ENCODE assay signal across 8 mouse cellular contexts in the genomic region with DNA sequence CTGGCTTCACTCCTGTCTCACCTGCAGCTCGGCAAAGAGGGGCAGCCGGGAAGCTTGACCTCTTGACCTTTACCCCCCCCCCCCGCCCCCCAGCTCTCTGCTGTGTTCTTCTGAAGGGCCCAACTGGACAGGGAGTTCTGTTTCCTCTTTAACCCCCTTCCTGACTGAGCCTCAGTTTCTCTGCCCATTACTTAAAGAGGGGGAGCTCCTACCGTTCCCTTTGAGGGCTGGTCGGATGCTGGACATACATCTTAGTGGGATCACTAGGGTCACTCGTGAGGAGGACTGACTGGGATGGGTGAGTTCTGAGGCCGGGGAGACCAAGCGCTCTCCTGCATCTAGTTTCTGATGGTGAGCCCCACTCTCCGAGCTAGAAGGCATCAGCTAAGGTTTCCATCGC. TPM values are rescaled to one million over a fixed set of nuclear protein-coding genes. Genes with fewer than 3 reads are reported as not detected.
A peak's percentile ranks its signal among the peaks of the same experiment; 100 is the strongest.
DNase-seq lines count a peak whose midpoint lies in the region; ATAC-seq and TF ChIP-seq lines count a peak whose summit lies in the region.

Gene Prcd, plus strand, starts transcription at position 301 of the 400 bp plus-strand sequence.

- H3K9ac ChIP-seq in kidney, embryonic 16.5 days (replicated peaks; ENCODE audit: low read length): peak within 1 kb of the TSS; percentile 68
- H3K9ac ChIP-seq in embryonic facial prominence, embryonic 12.5 days: peak within 1 kb of the TSS; percentile 63
- H3K9ac ChIP-seq in hindbrain, embryonic 16.5 days (ENCODE audit: low read depth, low read length): peak within 1 kb of the TSS; percentile 95
- peak within 1 kb of the TSS; percentile 86 for H3K9ac ChIP-seq in midbrain, postnatal 0 days (replicated peaks; ENCODE audit: low read length, poor library complexity, severe bottlenecking)

- peaks cover 26% of the 10 kb centered on the region for H3K27me3 ChIP-seq in kidney, embryonic 16.5 days (ENCODE audit: insufficient read depth, low read length)
- peaks cover 31% of the 10 kb centered on the region for H3K27me3 ChIP-seq in embryonic facial prominence, embryonic 12.5 days
- peaks cover 2% of the 10 kb centered on the region; the same call in 1 of the 2 replicates for H3K27me3 ChIP-seq in hindbrain, embryonic 16.5 days (replicated peaks; ENCODE audit: control insufficient read depth, insufficient read depth, low read length)
- no peaks in the 10 kb centered on the region for H3K27me3 ChIP-seq in midbrain, postnatal 0 days (ENCODE audit: insufficient read depth, low read length)

- WGBS in kidney, embryonic 16.5 days: 5% methylated on average over 8 of the region's 10 CpGs
- 4% methylated on average over 9 of the region's 10 CpGs for WGBS in embryonic facial prominence, embryonic 12.5 days
- WGBS in hindbrain, embryonic 16.5 days: 2% methylated on average over 9 of the region's 10 CpGs
- 5% methylated on average over 9 of the region's 10 CpGs for WGBS in midbrain, postnatal 0 days

- H3K36me3 ChIP-seq in kidney, embryonic 16.5 days (ENCODE audit: insufficient read depth, low read length): no peaks in the 10 kb centered on the region
- no peaks in the 10 kb centered on the region for H3K36me3 ChIP-seq in embryonic facial prominence, embryonic 12.5 days
- H3K36me3 ChIP-seq in hindbrain, embryonic 16.5 days (ENCODE audit: control insufficient read depth, insufficient read depth, low read length): no peaks in the 10 kb centered on the region
- H3K36me3 ChIP-seq in midbrain, postnatal 0 days (ENCODE audit: insufficient read depth, low read length): peaks cover 10% of the 10 kb centered on the region

- no peak within 1 kb of the TSS for H3K27ac ChIP-seq in kidney, embryonic 16.5 days (ENCODE audit: low read length)
- no peak within 1 kb of the TSS for H3K27ac ChIP-seq in embryonic facial prominence, embryonic 12.5 days
- H3K27ac ChIP-seq in hindbrain, embryonic 16.5 days (ENCODE audit: low read depth, low read length): peak within 1 kb of the TSS; percentile 57
- H3K27ac ChIP-seq in midbrain, postnatal 0 days (ENCODE audit: low read depth, low read length): 0 out of 2 replicates have a peak within 1 kb of the TSS, but pooled peaks have one; percentile 26

- H3K4me3 ChIP-seq in kidney, embryonic 16.5 days (ENCODE audit: low read length): peak within 1 kb of the TSS; percentile 60
- H3K4me3 ChIP-seq in embryonic facial prominence, embryonic 12.5 days: peak within 1 kb of the TSS; percentile 48
- H3K4me3 ChIP-seq in hindbrain, embryonic 16.5 days (ENCODE audit: low read length): peak within 1 kb of the TSS; percentile 68
- H3K4me3 ChIP-seq in midbrain, postnatal 0 days (ENCODE audit: low read depth, low read length): peak within 1 kb of the TSS; percentile 69

- no peak for DNase-seq in kidney, adult 9 months
- no peak for DNase-seq in midbrain, postnatal 0 days (ENCODE audit: low spot score)
- no peak for DNase-seq in cerebellum, adult 11-12 months
- no peak for DNase-seq in urinary bladder, adult 18-20 months (ENCODE audit: low spot score in 2 of 2)
- no peak for DNase-seq in right cerebral cortex, postnatal 10 days (ENCODE audit: low spot score in 2 of 2)

- H3K4me1 ChIP-seq in kidney, embryonic 16.5 days (ENCODE audit: insufficient read depth, low read length): peaks cover 37% of the 10 kb centered on the region
- H3K4me1 ChIP-seq in embryonic facial prominence, embryonic 12.5 days: peaks cover 49% of the 10 kb centered on the region
- H3K4me1 ChIP-seq in hindbrain, embryonic 16.5 days (ENCODE audit: control insufficient read depth, insufficient read depth, low read depth, low read length): peaks cover 25% of the 10 kb centered on the region
- H3K4me1 ChIP-seq in midbrain, postnatal 0 days (ENCODE audit: insufficient read depth, low read length): peaks cover 10% of the 10 kb centered on the region; the same call in 1 of the 2 replicates

- H3K4me2 ChIP-seq in kidney, embryonic 16.5 days (replicated peaks; ENCODE audit: low read depth, low read length): peak within 1 kb of the TSS; percentile 98
- H3K4me2 ChIP-seq in embryonic facial prominence, embryonic 12.5 days (replicated peaks): peak within 1 kb of the TSS; percentile 94
- H3K4me2 ChIP-seq in hindbrain, embryonic 16.5 days (ENCODE audit: low read length): peak within 1 kb of the TSS; percentile 89
- peak within 1 kb of the TSS; percentile 79 for H3K4me2 ChIP-seq in midbrain, postnatal 0 days (ENCODE audit: low read depth, low read length, poor library complexity, severe bottlenecking)

- no peak for TF ChIP-seq CTCF in midbrain, postnatal 0 days (IDR thresholded peaks at IDR 0.05)

- no peaks in the 10 kb centered on the region for H3K9me3 ChIP-seq in kidney, embryonic 16.5 days (ENCODE audit: low read length)
- H3K9me3 ChIP-seq in embryonic facial prominence, embryonic 12.5 days: no peaks in the 10 kb centered on the region
- H3K9me3 ChIP-seq in hindbrain, embryonic 16.5 days (ENCODE audit: control insufficient read depth, low read length): no peaks in the 10 kb centered on the region
- no peaks in the 10 kb centered on the region for H3K9me3 ChIP-seq in midbrain, postnatal 0 days (ENCODE audit: low read length)

- ATAC-seq in kidney, embryonic 16.5 days (ENCODE audit: low FRiP score, low TSS enrichment): no peak
- ATAC-seq in embryonic facial prominence, embryonic 12.5 days (ENCODE audit: insufficient number of reproducible peaks, insufficient read depth, low FRiP score, low TSS enrichment): no peak
- ATAC-seq in hindbrain, embryonic 16.5 days: no peak
- no peak for ATAC-seq in midbrain, postnatal 0 days (ENCODE audit: low FRiP score)

RNA-seq across cellular contexts. Expression of gene Prcd, which starts in this region (rescaled TPM):
- polyA plus RNA-seq in kidney, embryonic 16.5 days (2015; fragmentation: Nextera tagmentation; extraction: Ambion mirVana): 1.3 and 1.5 TPM in 2 replicates
- 0.59 and 0.86 TPM in 2 replicates for polyA plus RNA-seq in embryonic facial prominence, embryonic 12.5 days (2016; fragmentation: Nextera tagmentation; extraction: Ambion mirVana)
- 3.1 and 4.2 TPM in 2 replicates for polyA plus RNA-seq in hindbrain, embryonic 16.5 days (2015; fragmentation: Nextera tagmentation; extraction: Ambion mirVana)
- total RNA-seq in midbrain, postnatal 0 days (2014; rRNA removed): 3.7 TPM in 1 of 2 replicates, not detected in the other
- 4.8 and 6.0 TPM in 2 replicates for polyA plus RNA-seq in midbrain, postnatal 0 days (2015; fragmentation: Nextera tagmentation; extraction: Ambion mirVana)

Comparison
In these comparisons a context has a peak if more than half of its experiments do, and no peak if none do; other contexts are left out.
1. H3K27ac ChIP-seq: peak in hindbrain, embryonic 16.5 days (single experiment) and midbrain, postnatal 0 days (single experiment); none in kidney, embryonic 16.5 days (single experiment) and embryonic facial prominence, embryonic 12.5 days (single experiment).
2. Peak in every context shown above with its lines, with median percentiles within 50 percentile points of each other: H3K4me2 ChIP-seq, H3K4me3 ChIP-seq and H3K9ac ChIP-seq.